Mouse (Mus musculus) lung, postnatal 10 days (tissue): Measurements from ENCODE around the gene Ell2.

Experiments
- DNase-seq: peaks from one replicate; pipeline ENCODE4 v3.0.0; 2021

The Ell2 gene

DNA sequence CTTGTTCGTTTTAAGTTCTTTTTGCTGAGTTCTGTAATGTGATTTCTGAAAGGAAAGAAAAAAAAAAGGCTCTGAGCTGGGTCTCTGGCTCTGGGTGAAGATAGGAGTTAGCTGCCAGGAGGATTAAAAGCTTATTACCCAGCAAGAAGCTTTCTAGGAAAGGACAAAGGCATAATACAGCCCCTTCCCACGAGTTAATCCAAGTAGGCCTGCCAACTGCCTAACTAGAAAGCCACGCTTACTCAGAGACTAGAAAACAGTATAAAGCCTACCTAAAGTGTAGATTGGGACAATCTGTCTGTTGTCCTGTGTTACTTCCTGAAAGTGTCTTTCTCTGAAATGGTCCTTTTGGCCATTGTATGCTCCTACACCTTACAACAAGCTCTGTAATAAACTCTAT lies 111.9 kb downstream of the Ell2 start:
- no peak for DNase-seq

DNA sequence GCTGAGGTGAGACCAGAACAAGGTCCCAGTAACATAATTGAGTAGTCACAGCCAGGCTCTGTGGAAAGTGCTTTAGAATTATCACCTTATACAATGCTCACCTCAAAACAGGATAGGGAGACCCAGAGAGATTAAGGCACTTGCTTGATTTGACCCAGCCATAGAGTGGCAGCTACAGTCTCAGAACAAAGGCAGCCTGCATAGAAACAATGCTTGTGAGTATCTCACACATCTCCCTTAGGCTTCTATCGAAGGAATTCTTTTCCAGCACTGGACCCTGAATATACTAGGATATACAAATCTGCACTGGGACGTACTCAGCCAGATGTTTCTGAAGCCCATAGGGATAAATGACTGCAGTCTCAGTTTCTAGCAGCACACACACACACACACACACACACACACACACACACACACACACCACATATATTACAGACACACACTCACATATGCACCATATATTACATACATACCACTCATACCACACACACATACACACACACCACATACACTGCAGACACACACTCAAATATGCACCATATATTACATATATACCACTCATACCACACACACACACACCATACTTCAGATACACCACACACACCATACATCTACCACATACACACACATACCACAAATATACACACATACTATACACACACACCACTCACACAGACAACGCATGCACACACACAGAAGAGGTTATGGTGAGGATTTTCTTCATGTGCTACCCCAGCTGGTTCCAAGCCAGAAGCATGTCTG lies 112.6 kb downstream of the Ell2 start:
- DNase-seq: no peak

DNA sequence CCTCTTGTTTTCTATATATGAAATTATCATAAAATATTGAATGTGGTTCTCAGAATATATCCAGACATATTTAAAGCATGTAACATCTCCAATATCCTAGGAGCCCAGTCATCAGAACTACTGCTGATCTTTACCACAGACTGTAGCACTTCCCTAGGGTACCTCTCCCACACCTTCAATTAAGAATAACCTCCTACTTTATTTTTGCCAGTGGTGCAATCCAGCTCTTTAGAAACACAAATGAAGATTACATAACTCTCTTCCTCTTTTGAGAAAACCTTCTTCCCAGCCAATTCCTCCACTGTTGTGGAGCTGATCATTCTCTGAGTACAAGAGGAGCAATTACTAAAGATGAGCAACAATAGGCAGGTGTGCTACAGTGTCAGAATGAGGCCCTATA lies 113.3 kb downstream of the Ell2 start:
- no peak for DNase-seq
